Mouse (Mus musculus) CH12.LX (cell line): ENCODE data around the gene Impdh1. TPM values are rescaled to one million over a fixed set of nuclear protein-coding genes. Genes with fewer than 3 reads are reported as not detected.

Source experiments
- DNase-seq: peaks from one replicate; pipeline ENCODE4 v3.0.0-alpha.2; 2013; ENCODE audit errors: extremely low read depth
- H3K27ac ChIP-seq: 2 replicates; pipeline ENCODE4 v1.5.1; 2012; ENCODE audit warnings: low read depth, mild to moderate bottlenecking, control low read depth, moderate library complexity; ENCODE audit not compliant: insufficient read depth
- H3K27me3 ChIP-seq: replicated peaks from 2 replicates; pipeline ENCODE3; 2012; ENCODE audit warnings: inconsistent platforms
- H3K36me3 ChIP-seq, 2 experiments: replicated peaks in 1 of 2; 2 replicates each; pipeline versions ENCODE3 to v1.6.1; 2012; ENCODE audit warnings: inconsistent platforms in 1 of 2, low read length in 1 of 2, mild to moderate bottlenecking in 1 of 2, mixed read lengths in 1 of 2, moderate library complexity in 1 of 2; ENCODE audit not compliant: control insufficient read depth in 1 of 2, insufficient read depth in 1 of 2
- H3K4me1 ChIP-seq, 2 experiments: 2 replicates each; pipeline ENCODE4 v1.6.1; 2012; ENCODE audit warnings: inconsistent platforms in 1 of 2, moderate library complexity in 1 of 2; ENCODE audit not compliant: insufficient read depth in 2 of 2, control insufficient read depth in 1 of 2
- H3K4me2 ChIP-seq: 2 replicates; pipeline ENCODE4 v1.6.1; 2012; ENCODE audit warnings: low read depth, mild to moderate bottlenecking, control low read depth; ENCODE audit not compliant: poor library complexity, insufficient read depth, severe bottlenecking
- H3K4me3 ChIP-seq, 3 experiments: fragments of 150-350 bp in 1 of 3; sonication (generic) in 1 of 3; replicated peaks in 1 of 3; 2 replicates each; pipeline versions ENCODE3 to v1.5.1; 2011 to 2012; ENCODE audit warnings: low read depth in 2 of 3, low read length in 2 of 3, mild to moderate bottlenecking in 2 of 3, moderate library complexity in 2 of 3, control low read depth in 1 of 3, improper control_type of control experiment in 1 of 3, inconsistent platforms in 1 of 3, mixed read lengths in 1 of 3; ENCODE audit not compliant: poor library complexity in 1 of 3
- H3K79me2 ChIP-seq: replicated peaks from 2 replicates; pipeline ENCODE4 v1.6.1; 2012; ENCODE audit warnings: mild to moderate bottlenecking, moderate library complexity; ENCODE audit not compliant: control insufficient read depth, poor library complexity, insufficient read depth, severe bottlenecking; ENCODE audit errors: extremely low read depth
- H3K9ac ChIP-seq: 2 replicates; pipeline ENCODE4 v1.6.1; 2012; ENCODE audit warnings: low read depth, mild to moderate bottlenecking, control low read depth, moderate library complexity; ENCODE audit not compliant: insufficient read depth
- H3K9me3 ChIP-seq: replicated peaks from 2 replicates; pipeline ENCODE3; 2012; ENCODE audit warnings: low read length, inconsistent platforms, mixed read lengths
- CHD2 ChIP-seq: IDR thresholded peaks from 2 replicates; pipeline ENCODE4 v1.6.1; 2011; ENCODE audit warnings: low read length, improper control_type of control experiment
- CTCF ChIP-seq, 2 experiments: IDR thresholded peaks in 1 of 2; conservative IDR thresholded peaks in 1 of 2; 2 replicates each; pipeline ENCODE4 v1.5.1; 2011 to 2012; ENCODE audit warnings: low read depth in 2 of 2, low read length in 2 of 2, improper control_type of control experiment in 1 of 2, inconsistent platforms in 1 of 2, mild to moderate bottlenecking in 1 of 2, moderate library complexity in 1 of 2
- E2F4 ChIP-seq: IDR thresholded peaks from 2 replicates; pipeline ENCODE4 v1.6.1; 2011; ENCODE audit warnings: low read depth, low read length, improper control_type of control experiment; ENCODE audit not compliant: insufficient replicate concordance
- ELF1 ChIP-seq: IDR thresholded peaks from 2 replicates; pipeline ENCODE4 v1.6.1; 2014; ENCODE audit warnings: low read depth, mild to moderate bottlenecking, inconsistent platforms, low read length, improper control_type of control experiment
- ETS1 ChIP-seq: conservative IDR thresholded peaks from 2 replicates; pipeline ENCODE4 v1.6.1; 2012; ENCODE audit warnings: low read depth, mild to moderate bottlenecking, inconsistent platforms, low read length, improper control_type of control experiment, moderate library complexity
- HCFC1 ChIP-seq: IDR thresholded peaks from 2 replicates; pipeline ENCODE4 v1.6.1; 2012; ENCODE audit warnings: low read depth, mild to moderate bottlenecking, inconsistent platforms, low read length, improper control_type of control experiment
- IRF4 ChIP-seq: IDR thresholded peaks from 2 replicates; pipeline ENCODE4 v1.6.1; 2014; ENCODE audit warnings: low read depth, mild to moderate bottlenecking, inconsistent platforms, low read length, improper control_type of control experiment
- JUND ChIP-seq: conservative IDR thresholded peaks from 2 replicates; pipeline ENCODE4 v1.6.1; 2011; ENCODE audit warnings: low read depth, low read length, improper control_type of control experiment
- KAT2A ChIP-seq: IDR thresholded peaks from 2 replicates; pipeline ENCODE4 v1.6.1; 2012; ENCODE audit warnings: low read length, improper control_type of control experiment, inconsistent platforms; ENCODE audit not compliant: insufficient replicate concordance
- MAFK ChIP-seq: IDR thresholded peaks from 2 replicates; pipeline ENCODE4 v1.6.1; 2011; ENCODE audit warnings: low read length, improper control_type of control experiment; ENCODE audit not compliant: insufficient replicate concordance
- MAX ChIP-seq: IDR thresholded peaks from 2 replicates; pipeline ENCODE4 v1.6.1; 2011; ENCODE audit warnings: low read length, improper control_type of control experiment
- MAZ ChIP-seq: IDR thresholded peaks from 2 replicates; pipeline ENCODE4 v1.6.1; 2012; ENCODE audit warnings: low read depth, mild to moderate bottlenecking, inconsistent platforms, low read length, improper control_type of control experiment, moderate library complexity
- MEF2A ChIP-seq: IDR thresholded peaks from 2 replicates; pipeline ENCODE4 v1.6.1; 2014; ENCODE audit warnings: low read depth, mild to moderate bottlenecking, inconsistent platforms, low read length, improper control_type of control experiment, borderline replicate concordance
- MXI1 ChIP-seq: IDR thresholded peaks from 2 replicates; pipeline ENCODE4 v1.6.1; 2011; ENCODE audit warnings: mild to moderate bottlenecking, low read depth, low read length, improper control_type of control experiment
- MYC ChIP-seq: IDR thresholded peaks from 2 replicates; pipeline ENCODE4 v1.6.1; 2011; ENCODE audit warnings: low read depth, mild to moderate bottlenecking, improper control_type of control experiment, low read length
- NELFE ChIP-seq: IDR thresholded peaks from 2 replicates; pipeline ENCODE4 v1.6.1; 2011; ENCODE audit warnings: low read depth, low read length, improper control_type of control experiment
- NRF1 ChIP-seq: IDR thresholded peaks from 2 replicates; pipeline ENCODE4 v1.6.1; 2014; ENCODE audit warnings: low read depth, mild to moderate bottlenecking, inconsistent platforms, low read length, improper control_type of control experiment, moderate library complexity
- PAX5 ChIP-seq: IDR thresholded peaks from 2 replicates; pipeline ENCODE4 v1.6.1; 2012; ENCODE audit warnings: low read length, inconsistent platforms, mixed read lengths
- POLR2A ChIP-seq: IDR thresholded peaks from 2 replicates; pipeline ENCODE4 v1.6.1; 2011; ENCODE audit warnings: low read depth, mild to moderate bottlenecking, improper control_type of control experiment, low read length
- POLR2AphosphoS2 ChIP-seq: IDR thresholded peaks from 2 replicates; pipeline ENCODE4 v1.6.1; 2011; ENCODE audit warnings: low read depth, low read length, improper control_type of control experiment
- RAD21 ChIP-seq: IDR thresholded peaks from 2 replicates; pipeline ENCODE4 v1.6.1; 2011; ENCODE audit warnings: low read depth, mild to moderate bottlenecking, low read length, improper control_type of control experiment, moderate library complexity
- RCOR1 ChIP-seq: conservative IDR thresholded peaks from 2 replicates; pipeline ENCODE4 v1.6.1; 2012; ENCODE audit warnings: low read depth, mild to moderate bottlenecking, inconsistent platforms, low read length, improper control_type of control experiment
- SIN3A ChIP-seq: IDR thresholded peaks from 2 replicates; pipeline ENCODE4 v1.6.1; 2012; ENCODE audit warnings: low read length, improper control_type of control experiment, inconsistent platforms
- SMC3 ChIP-seq: IDR thresholded peaks from 2 replicates; pipeline ENCODE4 v1.6.1; 2011; ENCODE audit warnings: low read depth, low read length, improper control_type of control experiment
- TBP ChIP-seq: conservative IDR thresholded peaks from 2 replicates; pipeline ENCODE4 v1.6.1; 2011; ENCODE audit warnings: low read depth, low read length, improper control_type of control experiment
- UBTF ChIP-seq: IDR thresholded peaks from 2 replicates; pipeline ENCODE4 v1.6.1; 2012; ENCODE audit warnings: low read depth, mild to moderate bottlenecking, inconsistent platforms, low read length, improper control_type of control experiment, moderate library complexity
- USF1 ChIP-seq: IDR thresholded peaks from 2 replicates; pipeline ENCODE4 v1.6.1; 2014; ENCODE audit warnings: low read depth, mild to moderate bottlenecking, inconsistent platforms, low read length, improper control_type of control experiment
- USF2 ChIP-seq: conservative IDR thresholded peaks from 2 replicates; pipeline ENCODE4 v1.6.1; 2011; ENCODE audit warnings: low read depth, low read length, improper control_type of control experiment
- ZC3H11A ChIP-seq: IDR thresholded peaks from 2 replicates; pipeline ENCODE4 v1.6.1; 2012; ENCODE audit warnings: low read depth, mild to moderate bottlenecking, inconsistent platforms, low read length, improper control_type of control experiment
- ZMIZ1 ChIP-seq: IDR thresholded peaks from 2 replicates; pipeline ENCODE4 v1.6.1; 2012; ENCODE audit warnings: low read depth, mild to moderate bottlenecking, inconsistent platforms, low read length, improper control_type of control experiment
- ZNF384 ChIP-seq: IDR thresholded peaks from 2 replicates; pipeline ENCODE4 v1.6.1; 2012; ENCODE audit warnings: low read depth, low read length, improper control_type of control experiment, inconsistent platforms
- dilution Hi-C: fragments of 300-500 bp; cut with MboI; formaldehyde crosslinking; loops from 2 replicates; pipeline ENCODE4 v1.14.3; 2020; ENCODE audit warnings: low sequenced_read_pairs; ENCODE audit not compliant: extremely low pct_unique_long_range_greater_than_20kb, extremely low pct_ligation_motif_present
- in situ Hi-C: fragments of 300-500 bp; cut with MboI; formaldehyde crosslinking; loops from 3 replicates; pipeline ENCODE4 v1.14.3; 2019; ENCODE audit warnings: low sequenced_read_pairs, low pct_ligation_motif_present, low pct_unique_long_range_greater_than_20kb, mixed read lengths
- polyA plus RNA-seq: library from polyadenylated mRNA; unstranded; fragments of >175 nt; gene quantifications from 2 replicates; pipeline ENCODE4 v1.2.1, GENCODE M21; 2012; ENCODE audit warnings: low read depth; ENCODE audit not compliant: insufficient read length
- total RNA-seq, 2 experiments: library from RNA; depleted of rRNA; stranded (reverse); fragments of 300-350 nt in 1 of 2; fragments of >200 nt in 1 of 2; gene quantifications; 2 replicates each; pipeline ENCODE4 v1.2.3; 2012 to 2014

The Impdh1 gene
- total and polyA plus RNA-seq, 3 experiments, result 3.1 to 19.6 (median 14.9) TPM

GRCm38 (mm10) chr6:29204932-29205614 is 11.1 kb downstream of the Impdh1 start:
- no peak overlapping the region for H3K9ac ChIP-seq
- no peak for TF ChIP-seq MXI1
- TF ChIP-seq CTCF (conservative IDR thresholded peaks at IDR 0.05 in 1 of 2, IDR thresholded peaks at IDR 0.05 in 1 of 2; ENCODE audit: low read depth in 2 of 2, low read length in 2 of 2), result peak; percentile 82 to 85
- no peak for TF ChIP-seq ZMIZ1
- TF ChIP-seq USF2, result no peak
- no peak for TF ChIP-seq MYC
- TF ChIP-seq KAT2A, result no peak
- no peak for TF ChIP-seq POLR2AphosphoS2
- TF ChIP-seq POLR2A, result no peak
- peak; percentile 30; the same call in 1 of the 2 replicates for TF ChIP-seq ELF1
- TF ChIP-seq USF1, result no peak
- TF ChIP-seq RAD21, result peak; percentile 76
- TF ChIP-seq HCFC1, result no peak
- peak; percentile 70 for TF ChIP-seq SMC3
- TF ChIP-seq ETS1, result no peak
- TF ChIP-seq MAX, result no peak
- no peak for TF ChIP-seq SIN3A
- TF ChIP-seq MEF2A, result no peak
- TF ChIP-seq CHD2, result no peak
- peaks cover 0 to 25% of the 10 kb centered on the region in 2 experiments; a peak in 2 of 4 replicates for H3K4me1 ChIP-seq
- no peaks in the 10 kb centered on the region for H3K9me3 ChIP-seq
- no peak overlapping the region for H3K4me3 ChIP-seq
- in situ Hi-C loops, result loop anchor here (5.0 to 10.0 kb wide), 3 partner anchors 37 to 70 kb away; partner anchors contain the start of genes Fam71f2, Hilpda and Rbm28
- peaks cover 44 to 73% of the 10 kb centered on the region in 2 experiments for H3K36me3 ChIP-seq
- dilution Hi-C loops, result no loop called here
- no peak for DNase-seq
- H3K79me2 ChIP-seq, result 0 out of 2 replicates have a peak, but pooled peaks cover 2% of the 10 kb centered on the region
- no peak overlapping the region for H3K4me2 ChIP-seq
- H3K27me3 ChIP-seq, result no peaks in the 10 kb centered on the region
- H3K27ac ChIP-seq, result no peak overlapping the region

DNA sequence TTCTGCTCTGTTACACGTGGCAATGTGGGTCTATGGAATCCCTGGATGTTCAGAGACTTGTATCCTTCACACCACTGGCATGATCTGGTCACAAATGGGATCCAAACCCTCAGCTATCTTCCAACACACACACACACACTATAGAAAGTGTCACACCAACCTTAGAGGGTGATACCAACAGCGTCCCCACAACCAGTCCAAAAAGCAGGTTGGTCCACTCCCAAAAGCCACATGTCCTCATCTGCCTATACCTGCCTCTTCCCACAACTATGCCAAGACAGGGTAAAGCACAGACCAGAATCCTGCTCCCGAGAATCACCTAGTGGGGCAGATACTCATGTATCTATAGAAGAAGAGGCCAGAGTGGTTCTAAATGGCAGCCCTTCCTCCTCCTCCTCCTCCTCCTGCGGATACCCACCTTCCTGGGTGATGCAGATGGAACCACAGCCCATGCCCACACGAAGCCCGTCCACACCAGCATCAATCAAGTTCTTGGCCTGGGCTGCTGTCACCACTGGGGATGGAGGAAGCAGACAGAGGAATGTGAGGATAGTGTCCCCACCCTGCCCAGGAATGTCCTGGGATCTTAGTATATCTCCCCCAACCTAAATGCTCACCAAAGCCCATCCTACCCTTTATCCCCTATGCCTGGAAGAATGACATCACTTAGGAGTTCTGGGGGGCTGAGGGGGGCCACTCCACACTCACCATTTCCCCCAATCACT is 12.1 kb downstream of the Impdh1 start:
- Histone ChIP-seq H3K79me2 (no peaks in the 10 kb centered on the region), H3K9ac (no peak overlapping the region), H3K27ac (no peak overlapping the region), H3K4me1 (peaks cover 0 to 15% of the 10 kb centered on the region in 2 experiments; a peak in 2 of 4 replicates), H3K9me3 (no peaks in the 10 kb centered on the region), H3K27me3 (no peaks in the 10 kb centered on the region)
- dilution Hi-C loops (no loop called here), in situ Hi-C loops (loop anchor here (5.0 to 10.0 kb wide), 2 partner anchors 37 to 71 kb away; partner anchors contain the start of genes Fam71f2, Hilpda and Rbm28)
- DNase-seq, result no peak
- TF ChIP-seq PAX5 (no peak), JUND (no peak), SMC3 (no peak), NRF1 (no peak), ELF1 (no peak), ZNF384 (no peak), MAZ (no peak), TBP (no peak), E2F4 (no peak), USF1 (no peak), NELFE (no peak), ETS1 (no peak), UBTF (no peak), ZC3H11A (no peak), POLR2AphosphoS2 (no peak), MAFK (no peak), IRF4 (no peak), RCOR1 (no peak)
- TF ChIP-seq, all 38 proteins: peak for 0
- peaks cover 44 to 70% of the 10 kb centered on the region in 2 experiments for H3K36me3 ChIP-seq
- H3K4me3 ChIP-seq, result no peak overlapping the region
- H3K4me2 ChIP-seq, result no peak overlapping the region
